Mouse (Mus musculus) G1E (cell line): ENCODE measurements around the gene Adarb2. TPM values are rescaled to one million over a fixed set of nuclear protein-coding genes. Genes with fewer than 3 reads are reported as not detected.

Experiments
- ATAC-seq: 2 replicates; pipeline ENCODE4 v1.8.0; 2016; ENCODE audit warnings: mild to moderate bottlenecking; ENCODE audit not compliant: insufficient number of reproducible peaks, poor library complexity, low FRiP score, severe bottlenecking; ENCODE audit errors: extremely low read depth
- DNase-seq: peaks from one replicate; pipeline ENCODE4 v3.0.0; 2012; ENCODE audit warnings: low spot score
- H3K27me3 ChIP-seq: 2 replicates; pipeline ENCODE4 v1.6.1; 2012; ENCODE audit warnings: mild to moderate bottlenecking, low read length, inconsistent platforms; ENCODE audit not compliant: insufficient read depth
- H3K36me3 ChIP-seq: replicated peaks from 2 replicates; pipeline ENCODE3; 2012; ENCODE audit warnings: mild to moderate bottlenecking, inconsistent platforms
- H3K4me1 ChIP-seq: 2 replicates; pipeline ENCODE4 v1.6.1; 2012; ENCODE audit warnings: low read depth, low read length, inconsistent platforms, mixed read lengths; ENCODE audit not compliant: insufficient read depth
- H3K4me3 ChIP-seq: 2 replicates; pipeline ENCODE4 v1.5.1; 2012; ENCODE audit warnings: low read depth, mild to moderate bottlenecking, inconsistent platforms, low read length, moderate library complexity, mixed read lengths
- H3K9me3 ChIP-seq: replicated peaks from 2 replicates; pipeline ENCODE4 v1.6.1; 2012; ENCODE audit warnings: inconsistent platforms
- CTCF ChIP-seq: IDR thresholded peaks from 2 replicates; pipeline ENCODE4 v1.5.1; 2012; ENCODE audit warnings: low read depth, low read length, inconsistent platforms, mixed read lengths
- GATA1 ChIP-seq: IDR thresholded peaks from 2 replicates; pipeline ENCODE4 v1.6.1; 2012; ENCODE audit warnings: borderline replicate concordance, low read length, inconsistent platforms, mixed read lengths
- GATA2 ChIP-seq: IDR thresholded peaks from 2 replicates; pipeline ENCODE4 v1.6.1; 2012; ENCODE audit warnings: low read depth, low read length, inconsistent platforms, borderline replicate concordance
- POLR2AphosphoS5 ChIP-seq: IDR thresholded peaks from 2 replicates; pipeline ENCODE4 v1.6.1; 2012; ENCODE audit warnings: low read depth, low read length, inconsistent platforms; ENCODE audit not compliant: insufficient replicate concordance
- TAL1 ChIP-seq: conservative IDR thresholded peaks from 2 replicates; pipeline ENCODE4 v1.6.1; 2012; ENCODE audit warnings: low read depth, low read length, inconsistent platforms, mixed read lengths
- polyA plus RNA-seq: library from polyadenylated mRNA; stranded (reverse); fragments of >175 nt; gene quantifications from 2 replicates; pipeline ENCODE4 v1.2.3, GENCODE M21; 2012
- total RNA-seq, 2 experiments: library from RNA; stranded (forward) in 1 of 2; stranded (reverse) in 1 of 2; fragments of 200-1000 nt in 1 of 2; fragments of >200 nt in 1 of 2; fragmentation: Nextera tagmentation in 1 of 2; gene quantifications; 2 replicates each; pipeline ENCODE4 v1.2.3; 2014 to 2017

Gene Adarb2
- total RNA-seq (2014; fragmentation: Nextera tagmentation) (not detected in 2 replicates), total RNA-seq (2017) (0.17 and 0.33 TPM in 2 replicates), polyA plus RNA-seq (not detected in 2 replicates)

DNA sequence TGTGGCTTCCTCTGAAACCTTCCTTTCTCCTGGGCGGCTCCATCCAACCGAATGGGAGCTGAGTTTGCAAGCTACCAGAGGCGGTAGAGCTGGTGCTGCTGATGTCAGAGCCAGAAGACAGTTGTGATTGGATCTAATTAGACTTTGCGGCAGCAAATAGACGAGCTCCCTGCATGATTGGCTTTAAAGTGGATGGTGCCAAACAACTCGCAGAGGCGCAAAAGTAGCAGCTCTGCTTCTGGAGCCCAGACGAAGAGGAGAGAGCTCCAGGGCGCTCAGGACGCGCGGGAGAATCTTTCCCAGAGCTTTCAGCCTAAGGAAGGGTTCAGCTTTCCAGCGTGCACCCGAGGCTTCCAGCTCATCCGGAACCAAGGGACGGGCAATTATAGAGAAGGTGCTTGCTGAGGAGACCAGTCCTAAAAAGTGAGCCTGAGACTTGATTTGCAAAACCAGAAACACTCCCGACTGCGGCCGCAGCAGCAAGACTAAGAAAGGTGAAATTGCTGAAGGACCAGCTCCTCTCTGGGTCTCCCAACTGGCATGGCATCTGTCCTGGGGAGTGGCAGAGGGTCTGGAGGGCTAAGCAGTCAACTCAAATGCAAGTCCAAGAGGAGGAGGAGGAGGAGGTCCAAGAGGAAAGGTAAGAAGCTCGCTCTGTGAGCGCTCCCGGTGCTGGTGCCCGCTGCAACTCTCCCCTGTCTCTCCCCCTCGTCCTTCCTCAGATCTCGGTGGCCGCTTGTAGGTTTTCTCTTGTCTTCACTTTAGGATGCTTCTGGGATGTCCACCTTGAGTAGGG, at the start of gene Adarb2:
Gene Adarb2 (plus strand): TSS at position 186 of the 796 bp plus-strand sequence.
- DNase-seq, result no peak
- Histone ChIP-seq H3K36me3 (no peaks in the 10 kb centered on the region), H3K4me1 (no peaks in the 10 kb centered on the region), H3K9me3 (no peaks in the 10 kb centered on the region), H3K27me3 (peaks cover 14% of the 10 kb centered on the region), H3K4me3 (no peak within 1 kb of the TSS)
- ATAC-seq, result no peak
- TF ChIP-seq GATA1 (no peak), CTCF (no peak), TAL1 (no peak), POLR2AphosphoS5 (no peak), GATA2 (no peak)

DNA sequence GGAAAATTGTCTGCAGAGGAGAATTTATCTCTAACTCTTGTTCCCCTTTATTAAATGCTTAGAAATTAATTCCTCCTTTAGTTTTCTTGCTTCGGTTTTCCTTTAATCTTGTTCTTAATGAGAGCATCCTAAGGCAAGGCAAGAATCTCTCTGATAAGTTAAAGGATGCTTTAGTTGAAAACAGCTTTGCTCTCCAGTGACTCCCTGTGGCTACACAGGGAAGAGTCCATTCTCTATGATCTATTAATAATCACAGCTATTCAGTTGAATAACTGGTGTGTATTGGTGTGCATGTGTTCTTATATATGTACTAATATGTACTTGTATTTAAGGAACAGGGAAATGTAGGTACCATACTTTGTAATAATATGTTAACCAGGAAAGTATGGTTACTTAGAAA, 28.9 kb upstream of the Adarb2 start:
- DNase-seq, result no peak
- no peak for ATAC-seq
- no peaks in the 10 kb centered on the region for H3K9me3 ChIP-seq
- no peaks in the 10 kb centered on the region for H3K27me3 ChIP-seq
- H3K4me1 ChIP-seq, result no peaks in the 10 kb centered on the region
- no peak for TF ChIP-seq TAL1
- no peak for TF ChIP-seq CTCF
- no peak for TF ChIP-seq GATA1
- no peak for TF ChIP-seq GATA2
- no peak for TF ChIP-seq POLR2AphosphoS5
- H3K4me3 ChIP-seq, result no peak overlapping the region
- no peaks in the 10 kb centered on the region for H3K36me3 ChIP-seq

DNA sequence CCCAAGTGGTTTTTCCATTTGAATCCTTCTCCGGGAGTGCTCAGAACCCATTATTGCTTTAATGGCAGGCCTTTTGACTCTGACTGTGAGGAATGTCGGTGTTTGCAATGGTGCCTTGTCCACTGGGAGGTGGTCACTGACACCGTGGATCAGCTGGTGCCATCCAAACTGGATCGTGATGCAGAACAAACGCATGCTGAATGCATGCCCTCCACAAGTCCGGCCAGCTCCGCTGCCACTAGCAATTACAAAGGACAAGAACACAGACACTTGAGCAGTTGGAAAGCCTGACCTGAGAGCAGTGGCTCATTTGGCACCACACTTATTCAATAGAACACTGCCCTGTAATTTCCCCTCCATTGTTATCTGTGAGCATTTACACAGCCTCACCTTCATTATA, 10.7 kb upstream of the Adarb2 start:
- ATAC-seq (no peak), DNase-seq (no peak)
- no peaks in the 10 kb centered on the region for H3K27me3 ChIP-seq
- H3K4me1 ChIP-seq, result no peaks in the 10 kb centered on the region
- no peaks in the 10 kb centered on the region for H3K36me3 ChIP-seq
- no peaks in the 10 kb centered on the region for H3K9me3 ChIP-seq
- TF ChIP-seq CTCF, result no peak
- no peak overlapping the region for H3K4me3 ChIP-seq

DNA sequence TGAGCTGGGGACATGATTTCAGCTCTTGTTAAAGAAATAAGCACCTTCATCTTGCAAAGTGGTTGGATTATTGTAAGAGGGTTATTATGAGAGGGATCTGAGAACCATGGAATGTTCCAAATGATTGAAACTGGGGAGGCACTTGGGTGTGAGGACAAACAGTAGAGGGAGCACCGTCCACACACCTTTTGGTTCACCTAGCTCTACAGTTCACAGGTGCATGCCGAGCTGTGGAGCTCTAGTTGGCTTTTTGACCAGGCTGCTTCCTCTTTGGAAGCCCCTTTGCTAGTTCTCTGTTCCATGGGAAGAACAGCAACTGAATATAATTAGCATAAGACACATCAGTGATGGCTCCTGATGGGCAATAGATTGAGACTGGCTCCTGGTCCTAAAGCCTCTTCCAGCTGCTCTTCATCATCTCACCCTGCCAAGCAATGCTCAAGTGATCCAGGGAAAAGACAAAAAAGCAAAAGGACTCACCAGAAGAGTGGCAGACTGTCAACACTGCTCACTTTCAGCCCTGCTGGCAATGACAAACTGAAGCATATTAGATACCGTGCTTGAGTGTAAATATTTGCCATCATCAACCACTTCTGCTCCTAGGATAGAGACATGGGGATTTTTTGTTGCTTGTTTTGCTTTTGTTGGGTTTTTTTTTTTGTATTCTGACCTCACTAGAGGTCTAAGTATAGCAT, 3.3 kb upstream of the Adarb2 start:
- Histone ChIP-seq H3K36me3 (no peaks in the 10 kb centered on the region), H3K4me3 (no peak overlapping the region), H3K9me3 (no peaks in the 10 kb centered on the region), H3K27me3 (peaks cover 14% of the 10 kb centered on the region), H3K4me1 (no peaks in the 10 kb centered on the region)
- ATAC-seq, result no peak
- DNase-seq, result no peak
- TF ChIP-seq GATA2 (no peak), POLR2AphosphoS5 (no peak), TAL1 (no peak), CTCF (no peak), GATA1 (no peak)

DNA sequence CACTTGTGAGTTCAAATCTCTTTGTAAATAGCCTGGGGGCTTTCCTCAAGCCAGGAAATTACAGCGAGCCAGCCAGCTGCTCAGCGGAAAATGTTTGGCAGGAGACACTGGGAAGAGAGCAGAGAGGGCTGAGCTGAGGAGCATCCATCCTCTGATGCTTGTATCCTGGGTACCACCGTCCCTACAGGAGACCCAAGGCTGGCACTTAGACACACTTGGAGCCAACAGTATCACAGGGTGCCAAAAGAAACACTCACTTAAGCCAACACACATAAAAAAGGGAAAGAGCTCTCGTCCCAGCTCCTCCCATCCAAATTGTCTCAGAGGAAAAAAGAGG, 779 bp downstream of the Adarb2 start:
- TF ChIP-seq GATA1 (no peak), GATA2 (no peak), CTCF (no peak), TAL1 (no peak), POLR2AphosphoS5 (no peak)
- Histone ChIP-seq H3K9me3 (no peaks in the 10 kb centered on the region), H3K36me3 (no peaks in the 10 kb centered on the region), H3K4me3 (no peak overlapping the region), H3K27me3 (peaks cover 14% of the 10 kb centered on the region), H3K4me1 (no peaks in the 10 kb centered on the region)
- ATAC-seq (no peak), DNase-seq (no peak)

DNA sequence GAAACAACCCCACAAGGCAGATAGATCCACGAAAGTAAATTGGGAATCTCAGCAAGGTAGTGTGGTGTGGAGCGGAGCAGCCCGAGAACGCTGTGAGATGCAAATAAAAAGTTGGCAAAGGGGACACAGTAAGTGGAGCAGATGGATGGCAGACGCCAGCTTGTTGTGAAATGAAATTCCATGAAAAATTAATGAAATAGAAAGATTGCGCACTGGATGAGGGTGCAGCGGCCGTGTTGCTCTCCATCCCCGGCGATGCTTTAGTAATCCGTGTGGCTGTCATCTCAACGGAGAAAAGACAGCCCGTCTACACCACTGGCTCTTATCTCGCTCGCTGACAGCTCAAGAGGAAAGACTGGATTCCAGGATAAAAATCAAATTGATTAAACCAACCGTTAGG, 4.7 kb downstream of the Adarb2 start:
- ATAC-seq (no peak), DNase-seq (no peak)
- Histone ChIP-seq H3K4me3 (no peak overlapping the region), H3K27me3 (peaks cover 12% of the 10 kb centered on the region), H3K9me3 (no peaks in the 10 kb centered on the region), H3K36me3 (no peaks in the 10 kb centered on the region), H3K4me1 (no peaks in the 10 kb centered on the region)
- TF ChIP-seq GATA1 (no peak), POLR2AphosphoS5 (no peak), TAL1 (no peak), GATA2 (no peak), CTCF (no peak)
